In the genomic region with DNA sequence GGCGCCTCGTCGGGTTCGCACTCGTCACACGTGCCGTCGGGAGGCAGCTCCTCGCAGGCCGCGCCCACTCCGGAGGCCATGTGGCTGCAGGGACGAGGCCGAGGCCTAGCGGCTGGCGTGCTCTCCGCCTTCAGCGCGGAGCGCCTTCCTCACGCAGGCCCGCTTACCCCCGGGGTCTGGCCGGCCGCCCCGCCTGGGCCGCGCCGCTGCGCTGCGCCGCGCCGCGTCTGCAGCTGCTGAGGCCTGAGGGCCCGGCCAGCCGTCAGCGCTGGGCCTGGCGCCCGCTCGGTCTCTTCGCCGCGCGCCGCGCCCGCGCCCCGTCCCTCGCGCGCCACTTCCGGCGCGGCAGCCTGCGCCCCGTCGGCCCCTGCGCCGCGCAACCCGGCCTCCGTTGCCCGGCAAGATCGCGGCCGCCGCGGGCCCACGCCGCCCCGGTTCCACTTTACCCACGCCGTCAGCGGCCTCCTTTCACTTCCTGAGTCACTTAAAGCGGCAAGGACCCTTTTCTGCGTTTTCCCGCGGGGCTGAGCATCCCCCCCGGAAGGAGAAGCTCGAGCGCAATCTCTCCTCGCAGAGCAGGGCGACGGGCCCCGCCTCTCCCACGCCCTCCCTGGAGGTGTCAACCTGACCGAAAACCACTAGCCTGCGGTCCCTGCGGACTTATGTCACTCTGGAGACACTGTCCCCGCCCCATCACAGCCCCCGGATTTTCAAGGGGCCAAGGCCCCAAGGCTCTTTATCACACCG, we compare ENCODE assay signal across 8 mouse cellular contexts. TPM values are rescaled to one million over a fixed set of nuclear protein-coding genes. Genes with fewer than 3 reads are reported as not detected.
DNase-seq lines count a peak whose midpoint lies in the region; ATAC-seq and TF ChIP-seq lines count a peak whose summit lies in the region.

No protein-coding gene starts in this region.

- H3K4me1 ChIP-seq in hindbrain, embryonic 13.5 days (replicated peaks): peaks cover 37% of the 10 kb centered on the region

- peak overlapping the region; percentile 87 for H3K4me2 ChIP-seq in hindbrain, embryonic 13.5 days

- DNase-seq in Patski (ENCODE audit: low read depth, low spot score): no peak
- DNase-seq in cerebellum, postnatal 14 days: peak; percentile 84 to 88
- DNase-seq in frontal cortex, postnatal 14 days (ENCODE audit: low spot score in 2 of 2): peak; percentile 85 to 87
- peak; percentile 72 to 85 for DNase-seq in layer of hippocampus, postnatal 25 days (ENCODE audit: extremely low spot score in 1 of 2, low spot score in 1 of 2)
- peak; percentile 86 for DNase-seq in lung, postnatal 14 days
- peak; percentile 88 for DNase-seq in ovary, postnatal 36 days (ENCODE audit: low spot score)
- DNase-seq in thymus, postnatal 14 days: peak; percentile 90

- H3K27me3 ChIP-seq in Patski: no peaks in the 10 kb centered on the region
- no peaks in the 10 kb centered on the region for H3K27me3 ChIP-seq in hindbrain, embryonic 13.5 days

- ATAC-seq in Patski: peak; percentile 85
- ATAC-seq in hindbrain, embryonic 13.5 days (ENCODE audit: low FRiP score): peak; percentile 93

- in situ Hi-C loops in Patski (cut with MboI; ENCODE audit: low pct_unique_long_range_greater_than_20kb): no loop called here

- CTCF ChIA-PET in Patski (lab: Charles Lee): interaction anchor here (1.7 kb wide), 1 partner anchor 52 kb away, joined by 3 read pairs; the partner anchor contains the start of gene Fjx1

- WGBS in hindbrain, embryonic 13.5 days: under 1% methylated on average over 67 of the region's 94 CpGs

- H3K36me3 ChIP-seq in hindbrain, embryonic 13.5 days: no peaks in the 10 kb centered on the region

- peak overlapping the region; percentile 96 for H3K27ac ChIP-seq in hindbrain, embryonic 13.5 days

- TF ChIP-seq CTCF in Patski (IDR thresholded peaks at IDR 0.05): no peak

- H3K9me3 ChIP-seq in hindbrain, embryonic 13.5 days: no peaks in the 10 kb centered on the region

- H3K4me3 ChIP-seq in hindbrain, embryonic 13.5 days: peak overlapping the region; percentile 81

- POLR2A ChIA-PET in Patski (lab: Charles Lee): interaction anchor here (0.5 to 0.6 kb wide), 2 partner anchors 20 to 88 kb away, joined by 3 read pairs; no protein-coding TSS in a partner anchor

- peak overlapping the region; percentile 91 for H3K9ac ChIP-seq in hindbrain, embryonic 13.5 days

RNA-seq across cellular contexts. Expression of gene Trim44, which starts 6.8 kb away (rescaled TPM):
- 88.6 TPM for polyA plus RNA-seq in Patski (2021)
- polyA plus RNA-seq in hindbrain, embryonic 13.5 days (2015; fragmentation: Nextera tagmentation; extraction: Ambion mirVana): 44.2 and 47.7 TPM in 2 replicates
- total RNA-seq in layer of hippocampus, postnatal 25 days (2021): 100 to 1,000 TPM; 153 to 165 TPM

RNA-seq across cellular contexts. Expression of gene Fjx1, which starts 51.5 kb away (rescaled TPM):
- 10.4 TPM for polyA plus RNA-seq in Patski (2021)
- 28.9 and 32.9 TPM in 2 replicates for polyA plus RNA-seq in hindbrain, embryonic 13.5 days (2015; fragmentation: Nextera tagmentation; extraction: Ambion mirVana)
- 10 to 100 TPM; 61.6 to 61.7 TPM for total RNA-seq in layer of hippocampus, postnatal 25 days (2021)
